Mouse (Mus musculus): ENCODE data around the gene Mest. TPM values are rescaled to one million over a fixed set of nuclear protein-coding genes. Genes with fewer than 3 reads are reported as not detected.

Gene Mest
- polyA plus RNA-seq, 1 experiment from 2014 or later, result 328 TPM

GRCm38 (mm10) chr6:30713896-30714295 is 9.5 kb upstream of the Mest start:
- H3K4me1 ChIP-seq (replicated peaks; ENCODE audit: control insufficient read depth, insufficient read depth, low read length), result peaks cover 13% of the 10 kb centered on the region
- H3K27me3 ChIP-seq (replicated peaks; ENCODE audit: control insufficient read depth, insufficient read depth, low read length), result no peaks in the 10 kb centered on the region
- ATAC-seq, result no peak
- H3K36me3 ChIP-seq (ENCODE audit: control insufficient read depth, insufficient read depth), result no peaks in the 10 kb centered on the region
- H3K9ac ChIP-seq (replicated peaks; ENCODE audit: low read depth, low read length), result no peak overlapping the region
- H3K27ac ChIP-seq (ENCODE audit: low read length), result no peak overlapping the region
- no peak overlapping the region for H3K4me2 ChIP-seq (ENCODE audit: low read length)
- H3K4me3 ChIP-seq (replicated peaks; ENCODE audit: low read length), result no peak overlapping the region
- no peaks in the 10 kb centered on the region for H3K9me3 ChIP-seq (ENCODE audit: control insufficient read depth, low read length)
- WGBS, result 94% methylated on average over 11 of the region's 11 CpGs

- H3K9me3 ChIP-seq (ENCODE audit: control insufficient read depth, low read length), result no peaks in the 10 kb centered on the region
- ATAC-seq, result peak; percentile 68
- no peak overlapping the region for H3K27ac ChIP-seq (ENCODE audit: low read length)
- no peak overlapping the region for H3K4me3 ChIP-seq (replicated peaks; ENCODE audit: low read length)
- no peak overlapping the region for H3K4me2 ChIP-seq (ENCODE audit: low read length)
- WGBS, result 59% methylated on average over 5 of the region's 5 CpGs
- no peaks in the 10 kb centered on the region for H3K36me3 ChIP-seq (ENCODE audit: control insufficient read depth, insufficient read depth)
- H3K27me3 ChIP-seq (replicated peaks; ENCODE audit: control insufficient read depth, insufficient read depth, low read length), result no peaks in the 10 kb centered on the region
- H3K9ac ChIP-seq (replicated peaks; ENCODE audit: low read depth, low read length), result no peak overlapping the region
- peaks cover 13% of the 10 kb centered on the region for H3K4me1 ChIP-seq (replicated peaks; ENCODE audit: control insufficient read depth, insufficient read depth, low read length)
Measured at GRCm38 (mm10) chr6:30714891-30715471, 8.4 kb upstream of the Mest start.

GRCm38 (mm10) chr6:30716796-30717195 is 6.6 kb upstream of the Mest start:
- Histone ChIP-seq H3K4me2 (ENCODE audit: low read length) (no peak overlapping the region), H3K9ac (replicated peaks; ENCODE audit: low read depth, low read length) (no peak overlapping the region), H3K4me3 (replicated peaks; ENCODE audit: low read length) (no peak overlapping the region), H3K27me3 (replicated peaks; ENCODE audit: control insufficient read depth, insufficient read depth, low read length) (no peaks in the 10 kb centered on the region), H3K9me3 (ENCODE audit: control insufficient read depth, low read length) (no peaks in the 10 kb centered on the region), H3K4me1 (replicated peaks; ENCODE audit: control insufficient read depth, insufficient read depth, low read length) (peaks cover 11% of the 10 kb centered on the region), H3K27ac (ENCODE audit: low read length) (no peak overlapping the region), H3K36me3 (ENCODE audit: control insufficient read depth, insufficient read depth) (no peaks in the 10 kb centered on the region)
- ATAC-seq, result peak; percentile 82
- 30% methylated on average over 7 of the region's 7 CpGs for WGBS

GRCm38 (mm10) chr6:30722385-30723164 is 772 bp upstream of the Mest start:
- Histone ChIP-seq H3K4me2 (ENCODE audit: low read length) (no peak overlapping the region), H3K4me3 (replicated peaks; ENCODE audit: low read length) (no peak overlapping the region), H3K4me1 (replicated peaks; ENCODE audit: control insufficient read depth, insufficient read depth, low read length) (peaks cover 5% of the 10 kb centered on the region; the same call in 1 of the 2 replicates), H3K9me3 (ENCODE audit: control insufficient read depth, low read length) (no peaks in the 10 kb centered on the region), H3K36me3 (ENCODE audit: control insufficient read depth, insufficient read depth) (no peaks in the 10 kb centered on the region), H3K27me3 (replicated peaks; ENCODE audit: control insufficient read depth, insufficient read depth, low read length) (no peaks in the 10 kb centered on the region), H3K9ac (replicated peaks; ENCODE audit: low read depth, low read length) (no peak overlapping the region), H3K27ac (ENCODE audit: low read length) (peak overlapping the region; percentile 46)
- WGBS, result 41% methylated on average over 4 of the region's 4 CpGs
- peak; percentile 79 for ATAC-seq

- Histone ChIP-seq H3K4me1 (replicated peaks; ENCODE audit: control insufficient read depth, insufficient read depth, low read length) (peaks cover 4% of the 10 kb centered on the region), H3K9me3 (ENCODE audit: control insufficient read depth, low read length) (no peaks in the 10 kb centered on the region), H3K4me2 (ENCODE audit: low read length) (no peak overlapping the region), H3K27me3 (replicated peaks; ENCODE audit: control insufficient read depth, insufficient read depth, low read length) (no peaks in the 10 kb centered on the region), H3K27ac (ENCODE audit: low read length) (no peak overlapping the region), H3K9ac (replicated peaks; ENCODE audit: low read depth, low read length) (no peak overlapping the region), H3K4me3 (replicated peaks; ENCODE audit: low read length) (no peak overlapping the region), H3K36me3 (ENCODE audit: control insufficient read depth, insufficient read depth) (no peaks in the 10 kb centered on the region)
- 50% methylated on average over 12 of the region's 12 CpGs for WGBS
- no peak for ATAC-seq
Measured at GRCm38 (mm10) chr6:30730301-30730971, 7.1 kb downstream of the Mest start.

- WGBS, result 51% methylated on average over 18 of the region's 18 CpGs
- peaks cover 6% of the 10 kb centered on the region for H3K4me1 ChIP-seq (replicated peaks; ENCODE audit: control insufficient read depth, insufficient read depth, low read length)
- H3K27me3 ChIP-seq (replicated peaks; ENCODE audit: control insufficient read depth, insufficient read depth, low read length), result no peaks in the 10 kb centered on the region
- H3K9me3 ChIP-seq (ENCODE audit: control insufficient read depth, low read length), result peaks cover 16% of the 10 kb centered on the region
- H3K4me2 ChIP-seq (ENCODE audit: low read length), result no peak overlapping the region
- H3K4me3 ChIP-seq (replicated peaks; ENCODE audit: low read length), result no peak overlapping the region
- no peak overlapping the region for H3K27ac ChIP-seq (ENCODE audit: low read length)
- no peaks in the 10 kb centered on the region for H3K36me3 ChIP-seq (ENCODE audit: control insufficient read depth, insufficient read depth)
- no peak for ATAC-seq
- no peak overlapping the region for H3K9ac ChIP-seq (replicated peaks; ENCODE audit: low read depth, low read length)
Measured at GRCm38 (mm10) chr6:30732571-30733130, 9.3 kb downstream of the Mest start.

GRCm38 (mm10) chr6:30734465-30734864 is 11.1 kb downstream of the Mest start:
- Histone ChIP-seq H3K4me2 (ENCODE audit: low read length) (0 out of 2 replicates have a peak overlapping the region, but pooled peaks have one; percentile 4), H3K27me3 (replicated peaks; ENCODE audit: control insufficient read depth, insufficient read depth, low read length) (no peaks in the 10 kb centered on the region), H3K4me1 (replicated peaks; ENCODE audit: control insufficient read depth, insufficient read depth, low read length) (peaks cover 6% of the 10 kb centered on the region), H3K9ac (replicated peaks; ENCODE audit: low read depth, low read length) (no peak overlapping the region), H3K36me3 (ENCODE audit: control insufficient read depth, insufficient read depth) (no peaks in the 10 kb centered on the region), H3K4me3 (replicated peaks; ENCODE audit: low read length) (no peak overlapping the region), H3K9me3 (ENCODE audit: control insufficient read depth, low read length) (peaks cover 31% of the 10 kb centered on the region), H3K27ac (ENCODE audit: low read length) (0 out of 2 replicates have a peak overlapping the region, but pooled peaks have one; percentile 22)
- WGBS, result 39% methylated on average over 6 of the region's 6 CpGs
- ATAC-seq, result no peak

GRCm38 (mm10) chr6:30734988-30735727 is 11.8 kb downstream of the Mest start:
- Histone ChIP-seq H3K27me3 (replicated peaks; ENCODE audit: control insufficient read depth, insufficient read depth, low read length) (no peaks in the 10 kb centered on the region), H3K9ac (replicated peaks; ENCODE audit: low read depth, low read length) (peak overlapping the region; percentile 14; the same call in 1 of the 2 replicates), H3K4me1 (replicated peaks; ENCODE audit: control insufficient read depth, insufficient read depth, low read length) (peaks cover 6% of the 10 kb centered on the region), H3K9me3 (ENCODE audit: control insufficient read depth, low read length) (peaks cover 31% of the 10 kb centered on the region), H3K4me3 (replicated peaks; ENCODE audit: low read length) (peak overlapping the region; percentile 2), H3K4me2 (ENCODE audit: low read length) (peak overlapping the region; percentile 42), H3K27ac (ENCODE audit: low read length) (peak overlapping the region; percentile 78), H3K36me3 (ENCODE audit: control insufficient read depth, insufficient read depth) (no peaks in the 10 kb centered on the region)
- no peak for ATAC-seq
- WGBS, result 49% methylated on average over 22 of the region's 22 CpGs

Data from forebrain, embryonic 16.5 days (tissue).